Mouse (Mus musculus): ENCODE data around the gene Hras.

- peak; percentile 45 for TF ChIP-seq CTCF (IDR thresholded peaks at IDR 0.05; ENCODE audit: control insufficient read depth, insufficient read depth, insufficient read length)
- no peak for TF ChIP-seq USF1 (IDR thresholded peaks at IDR 0.05; ENCODE audit: low read depth)
- no peak for TF ChIP-seq CEBPB (IDR thresholded peaks at IDR 0.05; ENCODE audit: low read depth)
- TF ChIP-seq FOSL1 (IDR thresholded peaks at IDR 0.05; ENCODE audit: insufficient read depth, low read length, poor library complexity, severe bottlenecking) = no peak
- TF ChIP-seq MYOD1 (IDR thresholded peaks at IDR 0.05; ENCODE audit: control insufficient read depth, insufficient read length, low read depth) = no peak
- TF ChIP-seq MAX (IDR thresholded peaks at IDR 0.05) = no peak
- no peak for TF ChIP-seq MYOG (IDR thresholded peaks at IDR 0.05; ENCODE audit: control insufficient read depth, extremely low read depth, insufficient read length)
Measured at GRCm38 (mm10) chr7:141143112-141143511, 50.7 kb downstream of the Hras start.
